Mouse (Mus musculus): ENCODE measurements around the gene Npb. TPM values are rescaled to one million over a fixed set of nuclear protein-coding genes. Genes with fewer than 3 reads are reported as not detected.
"Not testable (repeated sequence)": the region's sequence is repeated elsewhere in the genome, so short reads cannot be mapped to it uniquely, and the experiment has no call there.

Gene Npb
- polyA plus RNA-seq, 1 experiment, result 2.8 TPM

DNA sequence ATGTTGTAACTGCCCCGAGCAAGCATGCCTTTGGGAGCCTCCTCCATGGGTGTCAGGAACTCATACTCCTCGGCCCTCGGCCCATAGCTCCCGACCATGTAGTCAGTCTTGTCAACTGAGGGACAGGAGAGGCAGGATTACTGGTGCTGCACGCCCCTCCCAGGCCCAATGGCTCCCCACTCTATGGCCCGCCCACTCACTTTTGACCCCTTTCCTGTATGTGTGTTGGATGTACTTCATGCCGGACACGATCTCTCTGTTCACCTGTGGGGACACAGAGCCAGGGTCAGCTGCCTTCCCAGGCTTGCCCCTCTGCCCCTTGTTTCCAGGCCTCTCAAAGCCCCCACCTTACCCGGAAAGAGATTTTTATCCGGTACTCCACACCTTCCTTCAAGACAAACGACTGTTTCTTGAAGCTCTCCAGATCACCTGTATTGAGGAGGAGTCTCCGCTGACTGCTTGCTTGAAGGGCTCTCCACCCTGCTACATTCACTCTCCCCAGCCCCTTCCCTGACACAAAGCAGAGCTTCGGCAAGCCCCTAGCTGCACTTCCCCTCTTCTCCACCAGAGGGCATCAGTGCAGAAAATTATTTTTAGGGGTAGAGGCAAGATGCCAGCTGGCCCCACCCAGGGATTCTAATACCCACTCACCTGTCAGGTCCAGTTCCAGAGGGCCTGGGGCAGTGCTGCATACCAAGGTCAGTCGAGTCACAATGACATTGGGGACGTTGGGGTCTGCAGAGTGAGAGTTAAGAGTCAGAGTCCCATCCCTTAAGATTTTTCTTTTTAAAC, 28.8 kb upstream of the Npb start:
- peaks cover 23% of the 10 kb centered on the region for H3K4me1 ChIP-seq (replicated peaks; ENCODE audit: control insufficient read depth, insufficient read depth, low read length)
- H3K27me3 ChIP-seq (ENCODE audit: control insufficient read depth, insufficient read depth, low read length), result no peaks in the 10 kb centered on the region
- H3K4me3 ChIP-seq (ENCODE audit: control insufficient read depth, insufficient read depth, low read length), result peak overlapping the region; percentile 97
- 69% methylated on average over 15 of the region's 15 CpGs for WGBS
- H3K27ac ChIP-seq (ENCODE audit: control insufficient read depth, insufficient read depth, low read length), result no peak overlapping the region
- peaks cover 19% of the 10 kb centered on the region for H3K36me3 ChIP-seq (ENCODE audit: control insufficient read depth, insufficient read depth, low read length)
- peak; percentile 84 for DNase-seq
- TF ChIP-seq POLR2A (IDR thresholded peaks at IDR 0.05; ENCODE audit: control insufficient read depth, extremely low read depth, insufficient read depth, low read length, poor library complexity) (no peak), CTCF (IDR thresholded peaks at IDR 0.05; ENCODE audit: borderline replicate concordance, control insufficient read depth, extremely low read depth, insufficient read depth, low read length, poor library complexity) (peak; percentile 77; the same call in 1 of the 2 replicates)

DNA sequence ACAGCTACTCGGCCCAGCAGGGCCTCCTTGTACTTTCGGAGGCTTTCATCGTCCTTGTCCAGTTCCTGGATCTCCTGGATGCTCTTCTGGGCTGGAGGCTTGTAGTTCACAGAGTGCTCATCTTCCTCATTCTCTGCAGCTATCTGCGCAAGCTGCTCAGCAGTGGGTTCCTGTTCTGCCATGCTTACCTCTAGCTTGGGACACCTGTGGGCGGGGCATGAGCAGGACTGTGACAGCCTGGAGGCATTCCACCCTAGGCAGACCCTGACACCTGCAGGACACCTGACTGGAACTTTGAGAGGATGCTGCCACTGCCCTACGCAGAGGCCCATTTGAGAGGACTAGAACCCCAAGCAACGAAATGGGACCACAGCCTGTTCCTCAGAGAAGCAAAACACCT, 28.1 kb upstream of the Npb start:
- Histone ChIP-seq H3K36me3 (ENCODE audit: control insufficient read depth, insufficient read depth, low read length) (peaks cover 19% of the 10 kb centered on the region), H3K4me1 (replicated peaks; ENCODE audit: control insufficient read depth, insufficient read depth, low read length) (peaks cover 23% of the 10 kb centered on the region), H3K4me3 (ENCODE audit: control insufficient read depth, insufficient read depth, low read length) (peak overlapping the region; percentile 97), H3K27ac (ENCODE audit: control insufficient read depth, insufficient read depth, low read length) (peak overlapping the region; percentile 51), H3K27me3 (ENCODE audit: control insufficient read depth, insufficient read depth, low read length) (no peaks in the 10 kb centered on the region)
- peak; percentile 26 for DNase-seq
- TF ChIP-seq CTCF (IDR thresholded peaks at IDR 0.05; ENCODE audit: borderline replicate concordance, control insufficient read depth, extremely low read depth, insufficient read depth, low read length, poor library complexity), result no peak
- no peak for TF ChIP-seq POLR2A (IDR thresholded peaks at IDR 0.05; ENCODE audit: control insufficient read depth, extremely low read depth, insufficient read depth, low read length, poor library complexity)
- 49% methylated on average over 7 of the region's 7 CpGs for WGBS

DNA sequence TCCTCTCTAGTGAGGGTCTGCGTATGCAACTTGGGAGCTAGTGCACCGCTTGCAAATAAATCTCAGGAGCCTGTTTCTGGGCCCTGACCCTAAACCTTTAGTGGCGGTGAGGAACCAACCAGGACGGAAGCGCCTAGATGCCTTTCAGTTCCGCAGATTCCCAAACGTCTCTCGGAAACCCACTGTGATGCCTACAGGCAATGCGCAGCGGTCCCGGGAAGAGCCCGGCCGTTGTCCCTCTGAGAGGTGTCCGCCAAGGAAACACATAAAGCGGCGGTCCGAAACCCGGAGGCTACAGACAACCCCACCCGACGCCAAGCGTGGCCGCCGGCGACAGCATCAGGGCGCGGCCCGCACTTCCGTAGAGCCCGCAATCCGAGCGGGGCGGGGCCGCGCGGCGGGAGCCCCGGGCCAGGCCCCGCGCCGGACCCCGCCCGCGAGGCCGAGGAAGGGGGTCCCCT, 27.4 kb upstream of the Npb start:
- H3K27me3 ChIP-seq (ENCODE audit: control insufficient read depth, insufficient read depth, low read length), result no peaks in the 10 kb centered on the region
- WGBS, result 1% methylated on average over 44 of the region's 44 CpGs
- peak overlapping the region; percentile 97 for H3K4me3 ChIP-seq (ENCODE audit: control insufficient read depth, insufficient read depth, low read length)
- peak; percentile 47 for DNase-seq
- H3K27ac ChIP-seq (ENCODE audit: control insufficient read depth, insufficient read depth, low read length), result peak overlapping the region; percentile 51
- H3K36me3 ChIP-seq (ENCODE audit: control insufficient read depth, insufficient read depth, low read length), result peaks cover 19% of the 10 kb centered on the region
- TF ChIP-seq POLR2A (IDR thresholded peaks at IDR 0.05; ENCODE audit: control insufficient read depth, extremely low read depth, insufficient read depth, low read length, poor library complexity) (no peak), CTCF (IDR thresholded peaks at IDR 0.05; ENCODE audit: borderline replicate concordance, control insufficient read depth, extremely low read depth, insufficient read depth, low read length, poor library complexity) (no peak)
- H3K4me1 ChIP-seq (replicated peaks; ENCODE audit: control insufficient read depth, insufficient read depth, low read length), result peaks cover 23% of the 10 kb centered on the region

DNA sequence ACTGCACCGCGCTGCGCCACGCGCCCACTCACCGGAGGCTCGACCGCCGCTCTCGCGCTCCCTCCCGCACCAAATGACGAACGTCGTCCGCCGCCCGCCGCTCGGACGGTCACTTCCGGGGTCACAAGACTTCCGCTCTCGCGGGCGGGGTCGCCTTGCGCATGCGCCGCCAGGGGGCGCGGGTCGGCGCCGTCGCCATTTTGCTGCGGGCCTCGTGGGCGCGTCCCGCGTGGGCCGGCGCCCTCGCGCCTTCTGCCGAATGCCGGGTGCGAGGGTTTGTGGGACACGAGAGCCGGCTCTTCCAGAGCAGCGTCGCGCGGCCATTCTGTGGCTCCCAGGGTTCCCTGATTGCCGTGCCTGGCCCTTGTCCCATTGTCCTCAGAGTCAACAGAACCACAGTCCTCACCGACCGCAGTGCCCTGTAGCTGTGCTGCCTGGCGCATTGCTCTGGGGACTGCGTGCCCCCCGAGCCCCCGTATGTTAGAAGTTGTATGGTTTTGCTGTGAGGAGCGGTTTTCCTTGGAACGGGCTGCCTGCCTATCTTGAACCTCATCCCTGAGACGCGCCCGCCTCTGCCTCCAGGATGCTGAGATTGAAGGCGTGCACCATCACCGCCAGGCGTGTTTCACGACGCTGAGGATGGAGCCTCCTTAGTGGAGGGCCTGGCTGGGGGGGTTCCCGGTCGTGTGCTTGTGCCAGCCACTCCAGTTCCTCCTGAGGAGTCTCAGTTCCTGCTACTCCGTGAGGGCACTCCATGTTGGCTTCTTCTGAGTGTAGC, 26.6 kb upstream of the Npb start, which contains the start of gene Arhgdia:
Gene Arhgdia, minus strand, starts transcription at position 135 of the 778 bp plus-strand sequence.
- peak; percentile 72; the same call in 1 of the 2 replicates for TF ChIP-seq CTCF (IDR thresholded peaks at IDR 0.05; ENCODE audit: borderline replicate concordance, control insufficient read depth, extremely low read depth, insufficient read depth, low read length, poor library complexity)
- TF ChIP-seq POLR2A (IDR thresholded peaks at IDR 0.05; ENCODE audit: control insufficient read depth, extremely low read depth, insufficient read depth, low read length, poor library complexity), result peak; percentile 97
- Histone ChIP-seq H3K4me1 (replicated peaks; ENCODE audit: control insufficient read depth, insufficient read depth, low read length) (peaks cover 23% of the 10 kb centered on the region), H3K27me3 (ENCODE audit: control insufficient read depth, insufficient read depth, low read length) (no peaks in the 10 kb centered on the region), H3K27ac (ENCODE audit: control insufficient read depth, insufficient read depth, low read length) (peak within 1 kb of the TSS; percentile 51), H3K4me3 (ENCODE audit: control insufficient read depth, insufficient read depth, low read length) (peak within 1 kb of the TSS; percentile 97), H3K36me3 (ENCODE audit: control insufficient read depth, insufficient read depth, low read length) (peaks cover 22% of the 10 kb centered on the region)
- 2% methylated on average over 75 of the region's 75 CpGs for WGBS
- DNase-seq, result peak; percentile 87

DNA sequence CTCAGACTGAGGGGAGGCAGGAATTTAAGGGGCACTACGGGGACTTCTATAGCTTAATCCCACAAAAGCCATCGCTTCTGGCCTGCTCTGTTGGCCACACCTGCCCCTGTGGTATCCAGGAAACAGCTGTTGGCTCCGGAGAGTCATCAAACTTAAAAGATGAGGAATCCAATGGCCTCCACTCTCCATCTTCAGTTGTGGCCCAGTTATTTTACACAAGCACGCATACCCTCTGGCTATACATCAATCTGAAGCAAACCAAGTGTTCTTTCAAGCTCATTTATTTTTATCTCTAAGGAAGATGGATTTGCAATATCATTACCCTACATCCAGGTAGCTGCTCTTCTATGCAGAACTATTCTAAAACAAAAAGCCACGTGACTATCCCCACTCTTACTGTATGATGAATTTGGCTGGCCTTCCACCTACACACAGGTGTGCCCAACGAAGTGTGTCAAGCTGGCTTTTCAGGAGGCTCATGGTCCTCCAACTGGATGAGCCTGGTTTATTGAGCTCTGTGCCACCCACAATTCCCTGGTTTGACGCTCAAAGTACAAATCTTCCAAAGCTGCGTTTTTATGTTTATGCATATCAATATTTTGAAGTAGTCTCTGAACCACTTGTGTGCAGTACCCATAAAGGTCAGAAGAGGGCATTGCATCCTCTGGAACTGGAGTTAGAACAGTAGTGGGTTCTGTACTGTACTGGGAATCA, 25.9 kb upstream of the Npb start:
- Histone ChIP-seq H3K27ac (ENCODE audit: control insufficient read depth, insufficient read depth, low read length) (peak overlapping the region; percentile 27), H3K27me3 (ENCODE audit: control insufficient read depth, insufficient read depth, low read length) (no peaks in the 10 kb centered on the region), H3K4me3 (ENCODE audit: control insufficient read depth, insufficient read depth, low read length) (peak overlapping the region; percentile 97), H3K4me1 (replicated peaks; ENCODE audit: control insufficient read depth, insufficient read depth, low read length) (peaks cover 23% of the 10 kb centered on the region), H3K36me3 (ENCODE audit: control insufficient read depth, insufficient read depth, low read length) (peaks cover 29% of the 10 kb centered on the region)
- WGBS, result 57% methylated on average over 8 of the region's 8 CpGs
- peak; percentile 68 for DNase-seq
- TF ChIP-seq POLR2A (IDR thresholded peaks at IDR 0.05; ENCODE audit: control insufficient read depth, extremely low read depth, insufficient read depth, low read length, poor library complexity) (no peak), CTCF (IDR thresholded peaks at IDR 0.05; ENCODE audit: borderline replicate concordance, control insufficient read depth, extremely low read depth, insufficient read depth, low read length, poor library complexity) (no peak)

DNA sequence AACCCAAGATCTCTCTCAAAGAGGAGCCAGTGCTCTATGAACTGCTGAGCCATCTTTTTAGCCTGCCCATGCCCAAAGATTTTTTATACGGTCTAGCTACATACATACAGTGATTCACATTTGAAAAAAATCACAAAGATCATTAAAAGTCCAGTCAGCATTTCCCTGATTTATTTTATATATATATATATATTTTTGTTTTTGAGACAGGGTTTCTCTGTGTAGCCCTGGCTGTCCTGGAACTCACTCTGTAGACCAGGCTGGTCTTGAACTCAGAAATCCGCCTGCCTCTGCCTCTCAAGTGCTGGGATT, 25.3 kb upstream of the Npb start:
- DNase-seq; H3K4me3 ChIP-seq (ENCODE audit: control insufficient read depth, insufficient read depth, low read length); H3K27me3 ChIP-seq (ENCODE audit: control insufficient read depth, insufficient read depth, low read length); H3K27ac ChIP-seq (ENCODE audit: control insufficient read depth, insufficient read depth, low read length): not testable (repeated sequence)
- peaks cover 29% of the 10 kb centered on the region for H3K36me3 ChIP-seq (ENCODE audit: control insufficient read depth, insufficient read depth, low read length)
- peaks cover 23% of the 10 kb centered on the region for H3K4me1 ChIP-seq (replicated peaks; ENCODE audit: control insufficient read depth, insufficient read depth, low read length)
- WGBS, result 94% methylated on average over 2 of the region's 2 CpGs
